Mouse (Mus musculus) lung, adult 18-20 months (tissue): ENCODE measurements around the gene Bpifb3.
A peak's percentile ranks its signal among the peaks of the same experiment; 100 is the strongest.

Source experiments
- DNase-seq, 2 experiments: peaks; one replicate each; pipeline ENCODE4 v3.0.0; 2022; ENCODE audit warnings: mixed read lengths in 2 of 2

Bpifb3 gene

DNA sequence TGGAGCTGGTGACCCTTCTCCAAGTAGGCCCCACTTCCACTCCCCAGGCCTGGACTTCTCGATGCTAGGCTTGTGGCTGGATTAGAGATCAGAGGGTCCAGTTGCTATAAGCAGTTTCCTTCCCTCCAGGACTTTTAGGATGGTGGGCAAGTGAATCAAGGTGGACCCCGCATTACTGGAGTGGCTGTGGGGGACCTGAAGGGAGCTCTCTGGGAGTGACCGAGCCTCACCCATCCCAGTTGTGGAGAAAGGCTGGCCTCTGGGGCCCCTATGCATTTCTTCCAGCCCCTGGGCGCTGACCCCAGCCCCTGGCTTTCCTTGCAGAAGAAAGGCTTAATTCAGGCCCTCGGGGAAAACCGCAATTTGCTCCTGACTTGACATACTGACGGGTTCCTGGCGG is at the start of gene Bpifb3:
TSS of gene Bpifb3 (plus strand) at position 301 of the 400 bp plus-strand sequence.
- no peak for DNase-seq

DNA sequence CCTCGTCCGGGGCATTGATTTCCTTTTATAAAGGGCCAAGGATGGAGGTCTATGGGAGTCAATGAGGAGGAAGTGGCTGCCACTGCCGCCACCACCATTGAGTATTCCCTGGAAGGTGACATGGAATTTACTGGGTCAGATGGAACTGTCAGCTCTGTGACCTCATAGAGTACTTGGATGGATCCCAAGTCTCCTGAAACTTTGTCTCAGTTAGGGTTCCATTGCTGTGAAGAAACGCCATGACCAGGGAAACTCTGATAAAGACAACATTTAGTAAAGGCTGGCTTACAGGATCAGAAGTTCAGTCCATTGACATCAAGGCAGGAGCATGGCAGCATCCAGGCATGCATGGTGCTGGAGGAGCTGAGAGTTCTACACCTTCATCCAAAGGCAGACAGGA is 47.0 kb upstream of the Bpifb3 start, which contains the start of gene Sun5:
TSS of gene Sun5 (minus strand) at position 101 of the 400 bp plus-strand sequence.
- no peak for DNase-seq

DNA sequence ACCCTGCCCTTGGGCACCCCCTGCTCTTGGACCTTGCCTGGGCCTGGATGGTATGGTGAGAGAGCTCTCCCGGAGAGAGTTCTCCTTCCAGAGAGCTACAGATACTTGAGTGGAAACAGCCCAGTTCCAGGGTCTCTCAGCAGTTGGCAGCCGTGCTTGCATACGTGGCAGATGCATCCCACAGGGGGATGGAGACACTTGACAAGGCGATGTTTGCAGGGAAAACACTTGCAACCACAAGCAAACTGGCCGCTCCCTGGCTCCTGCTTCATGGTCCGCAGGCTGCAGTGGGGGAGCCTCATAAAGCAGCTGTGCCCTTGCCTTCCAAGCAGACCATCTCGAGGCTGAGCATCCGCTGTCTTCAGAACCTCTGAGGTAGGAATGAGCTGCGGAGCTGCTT is 43.3 kb upstream of the Bpifb3 start, which contains the start of gene Bpifb2:
TSS of gene Bpifb2 (plus strand) at position 301 of the 400 bp plus-strand sequence.
- no peak for DNase-seq

DNA sequence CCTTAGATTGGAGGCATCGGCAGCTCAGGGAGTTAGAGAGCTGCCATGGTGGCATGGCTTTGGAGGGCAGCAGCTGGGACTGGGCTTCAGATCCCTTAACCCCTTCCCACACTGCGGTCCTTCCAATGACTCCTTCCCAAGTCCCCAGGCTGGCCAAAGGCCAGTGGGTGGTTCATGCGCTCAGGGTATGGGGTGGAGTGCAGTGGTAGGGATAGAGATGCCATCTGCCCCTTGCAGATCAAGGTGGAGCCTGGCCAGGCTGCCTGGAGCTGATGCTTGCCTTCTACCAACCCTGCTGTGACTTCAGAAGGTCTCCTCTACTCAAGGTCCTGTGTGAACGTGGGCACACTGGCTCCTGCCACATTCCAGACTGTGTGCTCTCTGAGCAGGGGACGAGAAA is 18.9 kb upstream of the Bpifb3 start:
- DNase-seq = no peak

DNA sequence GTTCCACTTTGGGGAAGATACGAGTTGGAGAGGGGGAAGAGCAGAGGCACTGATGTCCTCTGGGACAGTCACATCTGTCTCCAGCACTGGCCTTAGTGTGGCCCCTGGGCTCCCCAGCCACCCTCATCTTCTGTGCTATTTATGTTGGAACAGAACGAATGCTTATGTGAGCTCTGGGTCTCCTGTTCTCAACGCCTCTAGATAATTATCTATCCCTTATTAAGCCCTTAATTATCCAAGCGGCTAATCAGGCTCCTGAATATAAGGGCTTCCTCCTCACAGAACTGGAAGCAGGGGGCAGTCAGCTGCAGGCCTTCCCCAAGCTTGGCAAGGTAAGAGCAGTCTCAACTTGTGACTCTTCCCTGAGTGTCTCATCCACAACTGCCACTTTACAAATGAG is 17.9 kb upstream of the Bpifb3 start, which contains the start of gene Bpifb6:
TSS of gene Bpifb6 (plus strand) at position 301 of the 400 bp plus-strand sequence.
- no peak for DNase-seq

DNA sequence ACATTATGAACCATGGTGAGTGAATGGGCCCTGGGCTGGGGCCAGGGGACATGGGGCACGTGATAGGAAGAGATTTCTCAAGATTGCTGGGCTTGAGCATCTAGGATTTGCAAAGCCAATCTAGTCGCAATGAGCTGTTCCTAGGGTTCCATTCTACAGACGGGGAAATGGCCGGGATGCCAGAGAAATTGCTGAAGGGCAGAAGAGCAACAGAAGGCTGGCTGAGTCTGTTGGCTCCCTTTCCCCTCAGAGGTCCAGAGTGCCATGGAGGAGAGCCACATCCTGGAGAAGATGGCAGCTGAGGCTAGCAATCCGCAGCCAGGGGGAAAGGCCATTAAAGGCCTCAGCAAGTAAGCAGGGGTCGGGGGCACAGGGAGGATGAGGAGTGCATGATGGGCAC is 15.3 kb upstream of the Bpifb3 start:
- no peak for DNase-seq

DNA sequence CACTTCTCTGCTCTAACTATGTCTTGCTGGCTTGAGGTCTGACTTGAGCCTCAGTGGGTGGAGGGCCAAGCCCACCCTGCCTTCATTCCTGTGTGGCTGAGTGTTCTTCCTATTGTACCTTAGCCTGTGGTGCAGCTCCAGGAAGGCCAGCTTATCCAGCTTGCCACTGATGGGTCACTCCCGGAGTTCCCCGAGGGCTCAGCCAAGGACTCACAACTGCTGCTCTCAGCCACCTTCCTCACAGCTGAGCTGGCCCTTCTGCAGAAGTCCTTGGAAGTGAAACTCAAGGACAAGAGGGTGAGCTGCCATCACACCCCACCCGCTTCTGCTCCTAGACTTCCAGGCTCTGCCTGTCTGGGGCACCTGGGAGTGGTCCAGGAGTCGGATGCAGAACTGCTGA is 11.4 kb upstream of the Bpifb3 start:
- DNase-seq = no peak

DNA sequence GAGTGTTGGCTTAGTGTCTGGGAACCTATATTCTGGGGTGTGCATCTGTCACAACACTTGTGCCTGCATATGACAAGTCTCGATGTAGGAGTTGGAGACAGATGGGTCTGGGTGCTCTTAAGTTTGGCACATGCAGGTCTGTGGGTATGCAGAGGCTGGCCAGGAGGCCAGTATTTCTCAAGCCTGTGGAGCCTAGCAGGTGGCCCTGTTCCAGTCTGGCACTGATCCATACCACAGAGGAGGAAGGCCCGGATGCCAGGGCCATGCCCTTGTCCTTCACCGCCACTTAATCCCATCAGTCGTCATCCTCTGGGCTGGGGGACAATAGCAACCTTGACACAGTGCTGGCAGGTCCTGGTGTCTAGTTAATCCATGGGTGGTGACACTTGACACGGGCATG is 3.9 kb upstream of the Bpifb3 start:
- peak; percentile 53 to 72 for DNase-seq

DNA sequence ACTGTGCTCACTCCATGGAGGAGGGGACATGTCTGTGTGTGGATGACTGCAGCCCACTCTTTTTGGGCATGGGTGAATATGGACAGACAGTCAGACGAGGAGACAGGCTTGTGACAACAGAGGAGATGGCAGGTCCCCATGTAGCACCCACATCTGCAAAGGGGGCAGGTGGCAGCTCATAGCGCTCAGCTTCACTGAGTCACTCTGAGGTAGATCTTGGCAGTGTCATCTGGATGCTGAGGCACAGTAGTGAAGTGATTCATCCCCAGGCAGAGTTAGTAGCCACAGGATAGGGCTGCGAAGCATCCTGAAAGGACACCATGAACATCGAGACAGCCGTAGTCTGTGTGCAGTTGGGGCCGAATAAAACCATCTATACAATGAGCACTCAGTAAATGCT is 3.2 kb downstream of the Bpifb3 start:
- no peak for DNase-seq

DNA sequence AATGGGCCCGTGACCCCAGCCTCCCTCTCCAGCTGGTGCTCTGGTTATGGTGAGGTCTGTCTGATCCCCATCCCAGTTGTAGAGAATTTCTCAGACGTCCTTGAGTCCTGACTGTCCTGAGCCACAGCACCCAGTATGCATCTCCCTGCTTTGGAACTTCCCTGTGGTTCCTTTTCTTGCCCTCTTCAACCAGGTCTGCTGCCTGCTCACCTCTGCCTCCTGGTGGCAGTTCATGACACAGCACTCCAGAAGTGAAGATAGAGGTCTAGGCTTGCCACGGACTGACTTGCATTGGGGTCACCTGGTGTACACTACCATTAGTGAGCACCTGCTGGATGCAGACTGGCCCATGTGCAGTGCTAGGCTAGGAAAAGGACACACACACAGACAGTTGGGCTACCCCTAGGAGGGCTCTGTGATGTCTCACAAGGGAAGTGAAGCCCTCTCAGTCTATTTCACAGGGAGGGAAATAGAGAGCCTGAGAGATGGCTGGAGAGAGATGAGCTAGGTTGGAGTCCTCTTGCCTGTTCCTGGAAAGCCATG is 11.9 kb downstream of the Bpifb3 start:
- peak; percentile 6 to 11 for DNase-seq

DNA sequence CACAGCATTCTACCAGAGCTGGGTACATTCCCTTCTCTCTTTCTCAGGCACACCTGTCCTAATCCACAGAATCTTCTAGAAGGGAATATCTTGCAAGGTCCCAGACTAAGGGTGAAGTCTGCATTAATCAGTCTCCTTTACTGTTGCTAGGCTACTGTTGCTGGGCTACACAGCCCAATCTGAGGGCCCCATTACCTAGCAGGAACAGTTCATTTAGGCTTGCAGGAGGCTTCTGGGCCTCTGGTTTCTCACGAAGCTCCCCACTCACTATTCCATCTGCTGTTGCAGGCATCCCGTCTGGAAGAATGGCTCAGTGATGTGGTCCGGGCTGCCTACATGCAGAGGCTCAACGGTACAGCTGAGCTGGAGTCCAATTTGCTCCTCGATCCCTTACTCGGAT is 13.1 kb downstream of the Bpifb3 start:
- DNase-seq = no peak

DNA sequence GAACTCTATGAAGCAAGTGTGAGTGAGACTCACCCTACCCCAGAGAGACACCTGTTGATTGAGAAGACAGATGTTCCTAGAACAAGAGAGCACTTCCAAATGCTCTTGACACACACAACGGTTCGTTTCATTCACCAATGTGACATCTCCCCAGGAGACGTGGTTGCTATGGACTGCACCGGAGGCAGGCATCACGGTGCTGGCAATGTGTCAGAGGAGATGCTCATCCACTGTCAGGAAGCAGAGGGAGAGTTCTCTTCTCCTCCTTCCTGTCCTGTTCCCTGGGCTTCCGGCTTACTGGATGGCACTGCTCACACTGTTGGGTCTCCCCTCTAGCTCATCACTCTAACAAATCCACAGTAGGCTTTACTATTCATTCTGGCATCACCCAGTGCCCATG is 15.3 kb downstream of the Bpifb3 start:
- no peak for DNase-seq

DNA sequence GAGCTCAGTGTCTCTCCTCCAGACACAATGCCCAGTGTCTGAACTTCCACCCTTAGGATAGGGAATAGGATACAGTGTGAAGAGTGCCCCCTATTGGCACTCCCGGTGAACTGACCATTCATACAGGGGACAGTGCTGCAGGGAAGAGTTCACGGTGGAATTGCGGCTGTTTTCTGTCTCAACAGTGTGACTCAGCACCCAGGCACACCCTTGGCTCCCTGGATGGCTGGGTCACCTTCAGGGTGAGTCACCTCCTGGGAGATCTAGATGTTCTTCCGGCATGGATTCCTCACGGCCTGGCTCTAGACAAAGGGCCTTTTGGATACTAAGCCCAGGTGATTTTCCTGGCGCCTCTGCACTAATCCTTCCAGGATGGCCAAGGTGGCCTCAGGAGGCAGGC is 17.3 kb downstream of the Bpifb3 start:
- DNase-seq = no peak

DNA sequence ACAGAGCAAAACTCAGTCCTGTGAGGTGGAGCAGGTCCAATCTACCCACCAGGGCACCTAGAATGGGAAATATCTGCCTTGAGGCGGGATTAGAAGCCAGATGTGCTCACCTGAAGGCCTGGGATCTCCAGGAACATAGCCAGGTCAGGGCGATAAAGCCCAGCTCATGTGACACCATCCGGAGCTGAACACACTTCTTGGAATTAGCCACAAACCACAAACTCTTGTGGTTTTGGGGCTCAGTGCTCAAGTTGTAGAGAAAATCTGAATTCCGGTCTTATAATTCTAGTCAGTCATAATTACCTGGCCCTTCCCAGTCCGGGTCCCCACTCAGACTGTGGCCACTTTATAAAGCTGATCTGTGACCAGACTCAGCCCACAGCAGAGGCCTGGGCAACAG is 19.8 kb downstream of the Bpifb3 start, which contains the start of gene Bpifb4:
TSS of gene Bpifb4 (plus strand) at position 370 of the 400 bp plus-strand sequence.
- no peak for DNase-seq

DNA sequence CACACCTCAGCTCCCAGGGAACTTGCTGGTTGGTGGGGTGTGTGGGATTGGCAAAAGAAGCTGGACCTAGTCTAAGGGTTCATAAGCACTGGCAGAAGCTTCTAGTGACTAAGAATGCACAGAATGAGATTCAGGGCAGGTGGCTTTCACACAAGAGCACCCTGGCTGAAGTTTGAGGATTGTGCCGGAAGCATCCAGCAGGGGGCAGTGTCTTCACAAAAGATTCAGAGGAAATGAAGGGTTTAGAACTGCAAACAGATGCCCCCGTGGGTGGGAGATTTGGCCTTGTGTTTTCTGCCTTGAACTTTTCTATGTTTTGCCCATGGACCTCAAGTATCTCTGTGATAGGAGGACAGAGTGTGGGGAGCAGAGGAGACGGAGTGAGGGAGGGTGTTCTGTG is 25.5 kb downstream of the Bpifb3 start:
- DNase-seq = peak; percentile 11 to 14

DNA sequence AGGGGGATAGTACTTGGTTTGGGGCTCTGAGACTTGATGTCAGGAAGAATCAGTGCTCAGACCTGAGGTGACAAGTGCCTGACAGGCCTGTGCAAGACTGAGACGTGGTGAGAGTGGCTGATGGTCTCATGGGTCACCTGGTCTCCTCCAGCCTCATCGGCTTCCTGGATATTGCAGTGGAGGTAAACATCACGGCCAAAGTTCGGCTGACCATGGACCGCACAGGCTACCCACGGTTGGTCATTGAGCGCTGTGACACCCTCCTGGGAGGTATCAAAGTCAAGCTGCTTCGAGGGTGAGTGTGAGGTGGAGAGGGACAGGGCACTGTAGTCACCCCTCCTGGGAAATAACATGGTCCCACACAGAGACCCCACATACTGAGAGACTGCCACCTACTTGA is 26.5 kb downstream of the Bpifb3 start:
- no peak for DNase-seq

DNA sequence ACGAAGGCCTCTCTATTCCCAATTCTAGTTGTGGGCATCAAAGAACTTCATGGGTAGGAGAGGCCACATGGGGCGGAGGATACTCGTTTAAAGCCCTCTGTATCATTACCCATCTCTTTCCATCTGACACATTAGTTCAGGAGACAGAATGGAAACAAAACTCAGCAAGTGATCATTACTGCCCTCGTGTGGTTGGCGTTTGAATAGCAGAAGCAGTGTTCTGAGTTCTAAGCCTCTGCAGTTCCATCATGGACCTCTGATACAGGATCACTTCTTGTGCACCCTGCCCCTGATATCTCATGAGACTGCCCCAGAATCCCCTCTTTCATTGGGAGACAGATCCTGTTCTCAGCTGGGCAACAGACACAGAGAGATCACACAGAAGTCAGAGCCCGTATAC is 34.9 kb downstream of the Bpifb3 start:
- peak; percentile 26 to 33 for DNase-seq

DNA sequence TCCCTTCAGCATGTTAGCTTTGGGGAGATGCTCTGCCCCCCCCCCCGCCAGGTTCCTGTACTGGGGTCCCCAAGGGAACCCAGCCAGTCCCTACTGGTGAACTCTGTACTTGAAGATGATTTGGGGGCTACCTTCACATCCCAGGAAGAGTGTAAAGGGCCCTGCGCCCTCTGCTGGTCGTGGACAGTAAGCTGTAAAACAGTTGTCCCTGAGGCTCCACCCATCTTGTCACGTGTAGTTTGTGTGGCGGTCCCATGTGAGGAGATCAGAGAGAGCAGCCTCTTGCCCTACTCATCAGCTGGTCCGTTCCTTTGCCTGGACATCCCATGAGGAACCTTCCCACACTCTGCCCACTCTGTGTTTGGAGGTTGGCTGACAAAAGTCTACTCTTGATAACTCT is 35.8 kb downstream of the Bpifb3 start:
- peak; percentile 11 to 25 for DNase-seq

DNA sequence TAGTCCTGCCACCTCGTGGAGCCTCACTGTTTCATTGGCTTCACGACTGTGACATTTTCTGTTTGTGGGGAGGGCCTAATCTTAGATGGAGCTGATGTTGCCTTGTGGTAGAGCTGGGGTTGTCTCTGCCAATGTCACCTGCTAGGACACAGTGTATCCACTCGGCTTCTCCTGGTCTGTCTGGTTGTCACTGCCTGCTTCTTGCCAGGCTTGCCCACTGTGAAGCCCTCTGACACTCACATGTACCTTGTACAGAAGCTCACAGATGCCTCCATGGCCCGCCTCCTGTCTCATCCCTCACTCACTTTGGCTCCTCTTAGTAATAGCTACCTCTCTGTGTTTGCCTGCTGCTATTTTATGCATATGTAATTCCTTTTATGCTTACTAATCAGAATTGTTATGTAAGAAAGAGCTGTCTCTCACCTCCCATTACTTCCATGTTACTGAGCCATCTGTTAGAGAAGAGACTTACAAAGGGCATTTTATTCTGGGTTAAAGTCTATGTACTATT is 44.8 kb downstream of the Bpifb3 start:
- no peak for DNase-seq

DNA sequence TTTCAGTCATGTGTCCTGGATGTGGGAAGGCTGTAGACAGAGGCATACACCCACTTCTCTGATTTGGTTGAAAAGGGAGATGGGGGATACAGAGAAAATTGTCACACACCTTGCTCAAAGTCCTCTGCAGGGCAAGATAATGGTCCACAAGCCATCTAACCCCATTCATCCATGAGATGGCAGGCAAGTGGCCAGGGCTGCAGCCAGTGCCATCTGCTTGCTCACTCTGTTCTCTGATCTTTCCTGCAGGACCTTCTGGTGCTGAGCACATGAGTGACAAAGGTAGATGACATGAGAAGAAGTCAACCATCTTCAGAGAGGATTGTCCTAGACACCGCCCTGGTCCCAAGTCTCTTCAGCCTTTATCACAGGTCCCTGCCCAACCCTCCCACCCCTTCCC is 45.3 kb downstream of the Bpifb3 start:
- DNase-seq = no peak

DNA sequence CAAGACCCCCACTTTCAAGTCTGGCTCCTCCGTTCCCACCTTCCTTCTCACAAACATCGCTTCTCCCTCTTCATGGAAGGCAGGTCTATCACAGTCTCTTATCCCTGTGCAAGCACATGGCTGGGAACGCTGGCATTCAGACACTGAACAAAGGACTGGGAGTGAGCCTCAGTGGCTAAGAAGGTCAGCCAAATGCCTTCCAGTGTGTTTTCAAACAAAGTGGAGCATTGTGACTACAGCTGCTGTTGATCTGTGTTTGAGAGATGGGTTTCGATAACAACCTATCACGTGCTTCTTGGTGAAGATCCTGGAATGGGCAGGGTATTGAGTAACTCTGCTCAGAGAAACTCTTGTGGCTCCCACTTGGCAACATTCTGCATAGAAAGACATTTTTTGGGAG is 52.2 kb downstream of the Bpifb3 start:
- peak in 1 of 2 experiments; percentile 15 for DNase-seq

DNA sequence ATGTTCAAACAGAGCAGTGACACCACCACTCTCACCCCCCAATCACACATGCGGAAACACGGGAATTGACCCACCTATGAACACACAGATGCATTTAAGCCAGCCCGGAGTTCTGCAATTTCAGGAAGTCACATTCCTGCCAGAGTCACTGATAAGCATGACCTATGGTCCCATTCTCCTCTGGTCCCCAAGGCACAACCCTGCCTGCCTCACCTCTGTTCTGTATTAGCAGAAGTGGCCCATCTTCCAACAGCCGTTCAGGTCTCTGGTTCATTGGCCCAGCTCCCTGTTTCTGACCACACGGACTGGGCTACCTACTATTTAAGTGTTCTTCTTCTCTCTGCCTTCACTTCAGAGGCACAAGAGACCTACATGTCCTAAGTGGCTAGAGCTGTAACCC is 56.6 kb downstream of the Bpifb3 start, which contains the start of gene Bpifa6:
TSS of gene Bpifa6 (plus strand) at position 364 of the 400 bp plus-strand sequence.
- no peak for DNase-seq
